Mouse (Mus musculus) midbrain, postnatal 0 days (tissue): Measurements from ENCODE around the gene Pola1. TPM values are rescaled to one million over a fixed set of nuclear protein-coding genes. Genes with fewer than 3 reads are reported as not detected.

Source experiments
- ATAC-seq: fragments of 200-750 bp; cut with Nextera tagmentation; 2 replicates; pipeline ENCODE4 v1.8.0; 2017; ENCODE audit warnings: moderate number of reproducible peaks, mild to moderate bottlenecking, moderate TSS enrichment, moderate library complexity; ENCODE audit not compliant: low FRiP score
- DNase-seq: peaks from one replicate; pipeline ENCODE4 v3.0.0-alpha.2; 2015; ENCODE audit warnings: low spot score
- H3K27ac ChIP-seq: fragments of 300-500 bp; sonication (generic); 2 replicates; pipeline ENCODE4 v1.5.1; 2014; ENCODE audit warnings: low read depth, mild to moderate bottlenecking, low read length, mixed read lengths
- H3K27me3 ChIP-seq: fragments of 300-500 bp; sonication (generic); 2 replicates; pipeline ENCODE4 v1.6.1; 2014; ENCODE audit warnings: low read length, control low read depth, mixed read lengths; ENCODE audit not compliant: insufficient read depth
- H3K36me3 ChIP-seq: fragments of 300-500 bp; sonication (generic); 2 replicates; pipeline ENCODE4 v1.6.1; 2014; ENCODE audit warnings: low read length, control low read depth, mixed read lengths; ENCODE audit not compliant: insufficient read depth
- H3K4me1 ChIP-seq: fragments of 300-500 bp; sonication (generic); 2 replicates; pipeline ENCODE4 v1.6.1; 2014; ENCODE audit warnings: mild to moderate bottlenecking, control low read depth, antibody characterized with exemption, low read length, mixed read lengths; ENCODE audit not compliant: insufficient read depth
- H3K4me2 ChIP-seq: fragments of 300-500 bp; sonication (generic); 2 replicates; pipeline ENCODE4 v1.6.1; 2014; ENCODE audit warnings: low read depth, mild to moderate bottlenecking, low read length, mixed read lengths; ENCODE audit not compliant: poor library complexity, severe bottlenecking
- H3K4me3 ChIP-seq: fragments of 300-500 bp; sonication (generic); 2 replicates; pipeline ENCODE4 v1.5.1; 2014; ENCODE audit warnings: low read depth, mild to moderate bottlenecking, low read length, moderate library complexity
- H3K9ac ChIP-seq: fragments of 300-500 bp; sonication (generic); replicated peaks from 2 replicates; pipeline ENCODE4 v1.6.1; 2014; ENCODE audit warnings: mild to moderate bottlenecking, low read length, moderate library complexity, mixed read lengths; ENCODE audit not compliant: poor library complexity, severe bottlenecking
- H3K9me3 ChIP-seq: fragments of 300-500 bp; sonication (generic); 2 replicates; pipeline ENCODE4 v1.6.1; 2016; ENCODE audit warnings: low read length, control low read depth
- CTCF ChIP-seq: IDR thresholded peaks from 2 replicates; pipeline ENCODE4 v1.5.1; 2016; ENCODE audit warnings: antibody characterized with exemption, mild to moderate bottlenecking
- WGBS: fragments of 180-500 bp; shearing (Covaris S2); extraction: QIAGEN DNeasy Blood & Tissue Kit; methylation state at CpG from one replicate; pipeline ENCODE4 v1.1.7; 2014; 5-methylcytosine and 5-hydroxymethylcytosine counted together
- polyA plus RNA-seq: library from polyadenylated mRNA; unstranded; fragments of >200 nt; fragmentation: Nextera tagmentation; extraction: Ambion mirVana; gene quantifications from 2 replicates; pipeline ENCODE4 v1.2.1, GENCODE M21; 2015
- total RNA-seq: library from RNA; depleted of rRNA; stranded (reverse); fragments of >200 nt; gene quantifications from 2 replicates; pipeline ENCODE4 v1.2.3, GENCODE M21; 2014

Gene Pola1
- total and polyA plus RNA-seq, 2 experiments from 2014 or later: 1.7 to 5.1 TPM

DNA sequence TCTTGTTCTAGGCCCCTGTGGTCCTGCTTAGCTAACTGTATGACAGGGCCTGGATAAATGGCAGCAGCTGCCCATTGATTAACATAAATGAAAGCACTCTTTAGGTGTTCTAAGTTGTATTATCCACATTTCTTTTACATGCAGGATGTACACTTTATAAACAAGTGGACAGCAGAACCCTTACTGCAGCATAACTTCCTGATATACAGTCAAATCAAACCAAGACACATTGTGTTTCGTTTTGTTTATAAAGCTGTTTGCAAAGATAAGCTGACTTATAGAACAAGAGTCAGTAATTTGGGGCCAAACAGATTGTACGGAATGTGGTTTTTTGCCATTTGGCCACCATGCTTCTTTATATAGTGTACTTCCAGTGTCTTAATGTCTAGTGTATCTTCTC, 312.0 kb downstream of the Pola1 start:
- no peaks in the 10 kb centered on the region for H3K27me3 ChIP-seq
- no peaks in the 10 kb centered on the region for H3K36me3 ChIP-seq
- 89% methylated on average over 2 of the region's 2 CpGs for WGBS
- H3K9me3 ChIP-seq: no peaks in the 10 kb centered on the region
- no peak overlapping the region for H3K4me3 ChIP-seq
- H3K4me1 ChIP-seq: no peaks in the 10 kb centered on the region
- no peak overlapping the region for H3K4me2 ChIP-seq
- ATAC-seq: no peak
- H3K27ac ChIP-seq: no peak overlapping the region
- TF ChIP-seq CTCF: no peak
- DNase-seq: no peak
- no peak overlapping the region for H3K9ac ChIP-seq

DNA sequence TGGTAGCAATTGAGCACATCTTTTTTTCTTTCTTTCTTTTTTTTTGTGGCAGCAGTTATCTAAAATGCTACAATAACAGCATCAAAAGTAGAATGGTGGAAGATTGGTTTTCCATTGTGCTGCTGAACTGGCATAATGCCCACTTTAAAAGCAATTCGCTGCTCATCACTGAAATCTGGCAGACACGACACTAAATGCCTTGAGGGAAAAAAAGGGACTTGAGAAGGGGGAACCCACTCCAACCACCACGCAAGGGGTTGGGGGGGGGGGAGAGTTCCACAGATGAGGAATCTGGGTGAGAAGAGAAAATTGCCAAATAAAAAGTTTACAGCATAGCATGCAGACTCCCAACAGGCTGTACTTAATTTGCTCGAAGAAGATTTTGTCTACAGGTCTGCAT, 314.4 kb downstream of the Pola1 start:
- H3K9ac ChIP-seq: no peak overlapping the region
- WGBS: 66% methylated on average over 4 of the region's 4 CpGs
- no peaks in the 10 kb centered on the region for H3K27me3 ChIP-seq
- no peak overlapping the region for H3K4me2 ChIP-seq
- DNase-seq (no peak), ATAC-seq (no peak)
- H3K4me1 ChIP-seq: no peaks in the 10 kb centered on the region
- TF ChIP-seq CTCF: no peak
- H3K36me3 ChIP-seq: no peaks in the 10 kb centered on the region
- no peak overlapping the region for H3K4me3 ChIP-seq
- no peak overlapping the region for H3K27ac ChIP-seq
- no peaks in the 10 kb centered on the region for H3K9me3 ChIP-seq

DNA sequence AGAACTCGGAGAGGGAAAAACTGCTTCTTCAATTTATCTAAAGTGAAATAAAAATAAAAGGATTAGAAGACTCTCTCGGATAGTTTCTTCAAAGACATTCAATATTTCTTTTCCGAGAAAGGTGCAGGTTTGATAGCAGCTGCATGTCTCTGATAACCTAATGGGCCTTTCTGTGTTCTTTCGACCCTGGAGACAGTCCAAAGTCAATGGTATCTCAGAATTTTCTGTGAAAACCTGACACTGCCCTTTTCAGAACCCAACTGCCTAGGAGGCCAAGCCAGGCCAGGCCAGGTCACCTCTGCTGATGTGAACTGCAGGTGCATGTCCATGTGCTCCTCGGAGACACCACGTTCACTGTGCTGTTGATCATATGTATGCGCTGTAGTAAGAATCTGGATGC, 326.2 kb downstream of the Pola1 start:
- Histone ChIP-seq H3K4me3 (no peak overlapping the region), H3K4me1 (no peaks in the 10 kb centered on the region), H3K4me2 (no peak overlapping the region), H3K9me3 (no peaks in the 10 kb centered on the region), H3K27ac (no peak overlapping the region), H3K36me3 (no peaks in the 10 kb centered on the region), H3K27me3 (peaks cover 7% of the 10 kb centered on the region; the same call in 1 of the 2 replicates), H3K9ac (no peak overlapping the region)
- DNase-seq: no peak
- TF ChIP-seq CTCF: no peak
- ATAC-seq: no peak
- 91% methylated on average over 7 of the region's 7 CpGs for WGBS

DNA sequence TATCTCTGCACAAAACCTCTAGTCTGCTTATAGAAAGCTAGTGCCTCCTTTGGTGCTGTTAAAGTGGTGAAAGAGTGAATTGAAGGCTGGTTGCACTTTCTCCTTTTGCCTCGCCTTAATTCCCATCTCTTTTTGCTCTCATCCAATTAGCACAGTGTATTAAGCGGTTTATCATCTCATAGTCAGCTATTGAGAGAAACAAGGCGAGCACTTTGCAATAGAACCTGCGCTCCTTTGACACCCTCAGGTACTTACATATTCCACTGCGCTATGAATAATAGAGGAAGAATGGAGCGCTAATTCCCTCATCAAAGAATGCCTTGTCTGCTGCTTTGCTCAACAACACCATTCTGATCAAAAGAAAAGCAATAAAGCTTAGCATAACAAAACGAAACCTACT, 330.2 kb downstream of the Pola1 start:
- Histone ChIP-seq H3K4me3 (no peak overlapping the region), H3K4me1 (no peaks in the 10 kb centered on the region), H3K36me3 (no peaks in the 10 kb centered on the region), H3K27ac (no peak overlapping the region), H3K27me3 (peaks cover 18% of the 10 kb centered on the region; the same call in 1 of the 2 replicates), H3K9ac (no peak overlapping the region), H3K4me2 (no peak overlapping the region), H3K9me3 (no peaks in the 10 kb centered on the region)
- WGBS: 16% methylated on average over 7 of the region's 7 CpGs
- no peak for DNase-seq
- no peak for TF ChIP-seq CTCF
- ATAC-seq: no peak

DNA sequence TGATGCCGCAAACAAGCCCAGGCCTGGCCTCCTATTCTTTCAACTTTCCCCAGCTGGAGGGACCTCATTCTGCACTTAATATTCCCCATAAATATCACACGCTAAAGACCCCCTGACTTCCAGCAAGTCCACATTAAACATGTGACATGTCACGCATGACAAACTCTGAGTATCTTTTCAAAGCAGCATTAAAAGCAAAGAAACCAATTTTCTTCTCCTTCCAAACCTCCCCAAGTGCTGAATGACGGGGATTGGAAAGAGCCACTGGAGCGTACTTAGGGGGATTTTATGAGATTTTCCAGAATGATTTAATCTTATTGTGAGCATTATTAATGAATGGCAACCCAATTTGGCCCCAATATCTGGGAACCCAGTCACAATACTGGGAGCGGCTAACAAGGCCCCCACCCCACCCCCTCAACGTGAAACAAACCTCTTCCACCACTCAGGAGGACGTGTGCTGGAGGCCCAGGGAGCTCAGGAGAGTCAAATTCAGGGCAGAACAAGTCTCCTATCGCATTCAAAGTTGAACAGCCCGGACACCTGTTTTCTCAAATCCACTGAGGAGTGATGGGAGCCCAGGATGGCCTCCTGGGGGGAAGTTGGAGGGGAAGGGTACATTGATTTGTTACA, 331.7 kb downstream of the Pola1 start:
- WGBS: 20% methylated on average over 10 of the region's 10 CpGs
- no peaks in the 10 kb centered on the region for H3K9me3 ChIP-seq
- no peak overlapping the region for H3K27ac ChIP-seq
- H3K9ac ChIP-seq: no peak overlapping the region
- no peaks in the 10 kb centered on the region for H3K4me1 ChIP-seq
- TF ChIP-seq CTCF: no peak
- H3K27me3 ChIP-seq: peaks cover 24% of the 10 kb centered on the region
- no peak for ATAC-seq
- no peak overlapping the region for H3K4me2 ChIP-seq
- no peak overlapping the region for H3K4me3 ChIP-seq
- no peak for DNase-seq
- no peaks in the 10 kb centered on the region for H3K36me3 ChIP-seq

DNA sequence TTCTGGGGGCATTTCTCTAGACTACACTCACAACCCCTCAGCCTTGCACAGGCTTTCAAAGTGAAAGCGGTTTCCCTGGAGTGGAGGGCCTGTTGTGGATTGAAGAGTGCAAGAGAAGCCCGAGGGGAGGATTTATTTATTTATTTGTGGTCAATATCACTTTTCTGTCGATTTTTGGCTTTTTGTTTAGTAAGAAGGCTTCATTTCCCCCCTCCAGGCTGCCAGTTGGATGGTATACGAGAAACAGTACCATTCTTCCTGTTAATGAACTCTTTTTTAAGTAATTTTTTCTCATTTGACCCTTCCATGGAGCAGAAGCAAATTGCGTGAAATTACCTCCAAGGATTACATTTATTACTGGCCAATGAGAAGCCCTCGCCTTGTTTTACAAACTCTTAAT, 332.2 kb downstream of the Pola1 start:
- no peak for DNase-seq
- Histone ChIP-seq H3K9me3 (no peaks in the 10 kb centered on the region), H3K4me2 (no peak overlapping the region), H3K9ac (no peak overlapping the region), H3K4me1 (no peaks in the 10 kb centered on the region), H3K27me3 (peaks cover 27% of the 10 kb centered on the region), H3K27ac (no peak overlapping the region), H3K4me3 (no peak overlapping the region), H3K36me3 (no peaks in the 10 kb centered on the region)
- no peak for ATAC-seq
- WGBS: 23% methylated on average over 6 of the region's 6 CpGs
- no peak for TF ChIP-seq CTCF
